Mouse (Mus musculus): ENCODE data around the gene Gli3.

DNA sequence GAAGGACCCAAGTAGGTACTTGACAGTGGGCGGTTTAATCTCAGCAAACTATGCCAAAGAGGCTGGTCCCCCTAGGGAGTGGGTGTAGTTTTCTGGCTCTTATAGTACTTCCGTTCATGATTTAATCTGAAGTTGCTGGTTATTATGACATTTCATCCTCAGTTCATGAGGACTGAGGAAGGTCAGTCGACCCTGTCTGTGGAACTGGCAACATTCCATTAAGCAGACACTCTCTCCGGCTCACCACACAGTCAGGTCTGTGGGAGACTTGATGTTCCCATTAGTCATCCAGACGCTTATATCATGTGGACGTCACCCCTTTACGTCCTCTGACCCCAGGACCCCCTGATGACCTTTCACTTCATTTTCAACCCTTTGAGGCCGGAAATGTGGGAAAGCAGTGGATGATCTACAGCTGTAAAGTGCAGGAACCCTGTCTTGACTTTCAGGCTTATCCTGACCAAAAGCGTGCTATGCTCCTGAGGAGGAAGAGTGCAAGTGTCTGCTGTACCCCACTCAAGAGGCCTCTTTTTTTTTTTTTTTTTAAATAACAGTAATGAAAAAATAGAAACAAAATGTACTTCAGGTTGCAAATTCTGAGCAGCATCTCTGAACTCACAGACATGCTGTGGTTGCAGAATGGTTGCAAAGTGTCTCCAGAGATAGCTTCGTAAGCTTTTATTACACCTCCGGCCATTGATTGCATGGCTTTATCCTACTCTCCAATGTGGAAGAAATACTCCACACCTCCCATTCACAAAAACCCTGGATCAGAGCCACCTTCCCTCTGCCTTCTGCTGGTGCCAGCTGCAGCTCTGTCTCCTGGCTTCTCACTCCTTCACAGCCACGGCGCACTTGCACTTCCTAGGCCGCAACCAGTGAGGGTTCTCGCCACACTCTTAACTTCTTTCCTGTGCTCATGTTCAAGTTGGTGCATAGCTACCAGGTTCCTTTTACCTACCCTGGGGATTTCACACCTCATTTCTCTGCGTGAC is 125.5 kb downstream of the Gli3 start:
- TF ChIP-seq CTCF (IDR thresholded peaks at IDR 0.05; ENCODE audit: low read depth, low read length) (no peak), GATA1 (IDR thresholded peaks at IDR 0.05; ENCODE audit: borderline replicate concordance, low read length) (no peak)
